Mouse (Mus musculus) hindbrain, embryonic 15.5 days (tissue): ENCODE results near the gene Syncrip. TPM values are rescaled to one million over a fixed set of nuclear protein-coding genes. Genes with fewer than 3 reads are reported as not detected.

Experiments
- ATAC-seq: fragments of 200-750 bp; cut with Nextera tagmentation; 2 replicates; pipeline ENCODE4 v1.8.0; 2017; ENCODE audit warnings: low read depth, moderate number of reproducible peaks, moderate TSS enrichment; ENCODE audit not compliant: low FRiP score
- H3K27ac ChIP-seq: fragments of 300-500 bp; sonication (generic); replicated peaks from 2 replicates; pipeline ENCODE4 v1.5.1; 2015; ENCODE audit warnings: mild to moderate bottlenecking, inconsistent platforms
- H3K27me3 ChIP-seq: fragments of 300-500 bp; sonication (generic); 2 replicates; pipeline ENCODE4 v1.6.1; 2015; ENCODE audit warnings: control low read depth, inconsistent platforms
- H3K36me3 ChIP-seq: fragments of 300-500 bp; sonication (generic); 2 replicates; pipeline ENCODE4 v1.6.1; 2015; ENCODE audit warnings: control low read depth, inconsistent platforms
- H3K4me1 ChIP-seq: fragments of 300-500 bp; sonication (generic); replicated peaks from 2 replicates; pipeline ENCODE4 v1.6.1; 2015; ENCODE audit warnings: control low read depth, inconsistent platforms
- H3K4me2 ChIP-seq: fragments of 300-500 bp; sonication (generic); 2 replicates; pipeline ENCODE4 v1.6.1; 2015; ENCODE audit warnings: moderate library complexity, mild to moderate bottlenecking, inconsistent platforms
- H3K4me3 ChIP-seq: fragments of 300-500 bp; sonication (generic); 2 replicates; pipeline ENCODE4 v1.5.1; 2015; ENCODE audit warnings: mild to moderate bottlenecking, inconsistent platforms
- H3K9ac ChIP-seq: fragments of 300-500 bp; sonication (generic); 2 replicates; pipeline ENCODE4 v1.6.1; 2015; ENCODE audit warnings: inconsistent platforms
- H3K9me3 ChIP-seq: fragments of 300-500 bp; sonication (generic); 2 replicates; pipeline ENCODE4 v1.6.1; 2016; ENCODE audit warnings: control low read depth, inconsistent platforms
- WGBS: fragments of 180-500 bp; shearing (Covaris S2); methylation state at CpG from one replicate; pipeline ENCODE4 v1.1.7; 2015; 5-methylcytosine and 5-hydroxymethylcytosine counted together
- polyA plus RNA-seq: library from polyadenylated mRNA; unstranded; fragments of >200 nt; fragmentation: Nextera tagmentation; extraction: Ambion mirVana; gene quantifications from 2 replicates; pipeline ENCODE4 v1.2.1, GENCODE M21; 2015

Syncrip gene
- polyA plus RNA-seq, 1 experiment from 2014 or later: 71.2 TPM

DNA sequence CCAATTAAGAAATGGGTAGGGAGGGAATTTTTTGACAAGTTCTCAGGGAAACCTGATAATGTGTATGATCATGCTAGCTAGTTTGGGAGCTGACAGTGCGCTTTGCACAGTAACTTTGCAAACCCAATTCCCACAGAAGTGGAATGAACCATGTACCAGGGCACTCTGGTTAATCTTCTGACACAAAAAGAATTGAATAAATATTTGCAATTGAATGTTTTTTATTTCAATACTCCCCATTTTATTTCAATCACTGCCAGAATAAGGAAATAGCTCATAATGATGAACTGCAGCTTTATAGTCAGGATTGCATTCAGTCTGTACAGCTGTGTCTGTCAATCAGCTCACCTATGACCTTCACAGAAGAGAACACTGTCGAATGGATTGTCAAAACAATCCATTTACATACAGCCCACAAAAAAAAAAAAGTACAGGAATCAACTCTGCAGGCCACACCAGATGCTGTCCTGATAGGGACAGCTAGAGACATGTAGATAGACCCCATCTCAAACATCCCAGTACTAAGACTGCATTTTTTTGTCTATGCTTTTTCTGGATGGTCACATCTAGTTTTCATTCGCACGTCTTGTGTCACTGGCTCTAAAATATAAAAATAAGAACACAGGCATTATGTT lies 38.6 kb upstream of the Syncrip start:
- no peak for ATAC-seq
- 27% methylated on average over 4 of the region's 4 CpGs for WGBS
- Histone ChIP-seq H3K9ac (peak overlapping the region; percentile 97), H3K27me3 (no peaks in the 10 kb centered on the region), H3K4me1 (peaks cover 31% of the 10 kb centered on the region), H3K9me3 (no peaks in the 10 kb centered on the region), H3K4me3 (peak overlapping the region; percentile 83), H3K4me2 (peak overlapping the region; percentile 71), H3K27ac (0 out of 2 replicates have a peak overlapping the region, but pooled peaks have one; percentile 96), H3K36me3 (peaks cover 13% of the 10 kb centered on the region; the same call in 1 of the 2 replicates)

GRCm38 (mm10) chr9:88520122-88520848 lies 37.9 kb upstream of the Syncrip start:
- ATAC-seq: no peak
- Histone ChIP-seq H3K4me3 (peak overlapping the region; percentile 83), H3K9me3 (no peaks in the 10 kb centered on the region), H3K27me3 (no peaks in the 10 kb centered on the region), H3K4me2 (peak overlapping the region; percentile 71), H3K36me3 (peaks cover 13% of the 10 kb centered on the region; the same call in 1 of the 2 replicates), H3K9ac (peak overlapping the region; percentile 97), H3K27ac (no peak overlapping the region), H3K4me1 (peaks cover 31% of the 10 kb centered on the region)
- 33% methylated on average over 2 of the region's 2 CpGs for WGBS

GRCm38 (mm10) chr9:88519390-88520121 lies 37.2 kb upstream of the Syncrip start:
- peak overlapping the region; percentile 71; the same call in 1 of the 2 replicates for H3K4me2 ChIP-seq
- no peak overlapping the region for H3K4me3 ChIP-seq

GRCm38 (mm10) chr9:88516361-88516995 lies 34.1 kb upstream of the Syncrip start:
- Histone ChIP-seq H3K36me3 (peaks cover 13% of the 10 kb centered on the region; the same call in 1 of the 2 replicates), H3K4me2 (no peak overlapping the region), H3K27me3 (no peaks in the 10 kb centered on the region), H3K4me3 (no peak overlapping the region), H3K4me1 (peaks cover 26% of the 10 kb centered on the region), H3K9ac (no peak overlapping the region), H3K27ac (no peak overlapping the region), H3K9me3 (no peaks in the 10 kb centered on the region)
- 94% methylated on average over 3 of the region's 3 CpGs for WGBS
- ATAC-seq: no peak

More at GRCm38 (mm10) chr9:88519390-88520121, 37.2 kb upstream of the Syncrip start:
- Histone ChIP-seq H3K36me3 (peaks cover 13% of the 10 kb centered on the region; the same call in 1 of the 2 replicates), H3K27me3 (no peaks in the 10 kb centered on the region), H3K27ac (no peak overlapping the region), H3K9me3 (no peaks in the 10 kb centered on the region), H3K9ac (no peak overlapping the region), H3K4me1 (peaks cover 31% of the 10 kb centered on the region)
- ATAC-seq: no peak

GRCm38 (mm10) chr9:88515546-88515945 lies 33.2 kb upstream of the Syncrip start:
- no peak overlapping the region for H3K4me3 ChIP-seq
- H3K27ac ChIP-seq: no peak overlapping the region
- WGBS: 87% methylated on average over 1 of the region's 1 CpGs
- H3K36me3 ChIP-seq: peaks cover 6% of the 10 kb centered on the region; the same call in 1 of the 2 replicates
- ATAC-seq: no peak
- no peaks in the 10 kb centered on the region for H3K27me3 ChIP-seq
- H3K4me1 ChIP-seq: peaks cover 19% of the 10 kb centered on the region
- H3K4me2 ChIP-seq: no peak overlapping the region
- H3K9me3 ChIP-seq: no peaks in the 10 kb centered on the region
- no peak overlapping the region for H3K9ac ChIP-seq

GRCm38 (mm10) chr9:88501846-88502245 lies 19.5 kb upstream of the Syncrip start:
- H3K27ac ChIP-seq: no peak overlapping the region
- H3K4me1 ChIP-seq: no peaks in the 10 kb centered on the region
- no peaks in the 10 kb centered on the region for H3K9me3 ChIP-seq
- H3K27me3 ChIP-seq: no peaks in the 10 kb centered on the region
- WGBS: 93% methylated on average over 6 of the region's 6 CpGs
- H3K36me3 ChIP-seq: no peaks in the 10 kb centered on the region
- ATAC-seq: no peak
- no peak overlapping the region for H3K4me2 ChIP-seq
- no peak overlapping the region for H3K4me3 ChIP-seq
- no peak overlapping the region for H3K9ac ChIP-seq

DNA sequence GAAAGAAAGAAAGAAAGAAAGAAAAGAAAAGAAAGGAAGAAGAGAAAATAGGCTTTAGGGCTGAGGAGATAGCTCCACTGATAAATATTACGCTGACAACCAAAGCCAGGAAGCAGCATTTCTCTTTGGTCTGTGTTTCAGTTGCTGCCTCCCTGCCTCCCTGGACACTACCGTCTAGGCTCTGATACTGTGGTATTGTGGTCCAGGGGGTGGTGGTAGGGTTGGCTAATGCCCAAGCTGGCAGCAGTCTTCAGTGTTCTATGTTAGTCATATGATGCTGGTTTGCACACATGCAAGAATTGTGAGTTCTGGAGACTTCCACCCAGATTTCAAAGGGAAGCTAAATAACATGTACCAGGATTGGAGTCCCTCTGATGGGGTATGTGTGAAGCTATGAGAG lies 17.7 kb upstream of the Syncrip start:
- ATAC-seq: no peak
- H3K27me3 ChIP-seq: no peaks in the 10 kb centered on the region
- no peaks in the 10 kb centered on the region for H3K36me3 ChIP-seq
- H3K27ac ChIP-seq: no peak overlapping the region
- WGBS: 82% methylated on average over 2 of the region's 2 CpGs
- H3K4me1 ChIP-seq: no peaks in the 10 kb centered on the region
- H3K4me3 ChIP-seq: no peak overlapping the region
- no peaks in the 10 kb centered on the region for H3K9me3 ChIP-seq
- H3K9ac ChIP-seq: no peak overlapping the region
- H3K4me2 ChIP-seq: no peak overlapping the region

DNA sequence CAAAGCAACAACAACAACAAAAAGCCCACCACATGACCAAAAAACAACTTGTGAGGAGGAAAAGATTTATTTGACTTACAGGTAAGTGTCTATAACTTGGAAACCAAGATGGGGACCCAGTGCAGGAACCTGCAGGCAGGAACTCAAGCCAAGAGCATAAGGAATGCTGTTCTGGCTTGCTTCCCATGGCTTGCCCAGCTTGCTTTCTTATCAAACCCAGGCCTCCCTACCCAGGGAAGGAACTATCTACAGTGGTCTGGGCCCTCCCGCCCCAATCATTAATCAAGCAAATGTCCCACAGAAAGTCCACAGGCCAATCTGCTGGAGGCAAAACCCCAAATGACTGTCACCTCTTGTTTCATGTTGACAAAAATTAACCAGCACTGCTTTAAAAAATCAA lies 10.1 kb upstream of the Syncrip start:
- Histone ChIP-seq H3K36me3 (no peaks in the 10 kb centered on the region), H3K4me2 (no peak overlapping the region), H3K4me1 (no peaks in the 10 kb centered on the region), H3K9me3 (no peaks in the 10 kb centered on the region), H3K27ac (no peak overlapping the region), H3K27me3 (no peaks in the 10 kb centered on the region), H3K9ac (no peak overlapping the region), H3K4me3 (no peak overlapping the region)
- WGBS: 89% methylated on average over 1 of the region's 1 CpGs
- no peak for ATAC-seq

DNA sequence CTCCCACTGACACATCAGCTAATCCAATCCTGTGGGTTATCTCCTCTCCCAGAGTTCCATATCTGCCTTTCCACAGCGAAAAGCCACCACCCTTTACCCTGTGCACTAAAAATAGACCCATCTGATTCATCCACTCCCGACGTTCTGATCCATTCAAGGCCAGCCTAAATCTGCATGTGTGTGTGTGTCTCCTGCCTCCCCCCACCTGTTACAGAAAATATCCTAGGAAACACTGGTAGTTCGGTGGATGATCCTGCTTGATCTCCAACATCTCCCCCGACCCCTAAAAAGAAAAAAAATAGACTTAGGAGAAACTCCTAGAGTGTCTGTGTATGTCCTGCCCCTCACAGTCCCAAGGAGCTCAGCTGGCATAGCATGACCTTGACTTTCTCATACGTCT lies 2.2 kb upstream of the Syncrip start:
- H3K36me3 ChIP-seq: no peaks in the 10 kb centered on the region

GRCm38 (mm10) chr9:88482829-88483396 lies 539 bp upstream of the Syncrip start:
- Histone ChIP-seq H3K9ac (peak overlapping the region; percentile 82), H3K4me1 (peaks cover 31% of the 10 kb centered on the region), H3K4me3 (peak overlapping the region; percentile 93), H3K9me3 (no peaks in the 10 kb centered on the region), H3K27me3 (no peaks in the 10 kb centered on the region), H3K4me2 (peak overlapping the region; percentile 70), H3K36me3 (no peaks in the 10 kb centered on the region), H3K27ac (peak overlapping the region; percentile 100)
- under 1% methylated on average over 32 of the region's 52 CpGs for WGBS
- ATAC-seq: no peak

More for the DNA sequence above, 2.2 kb upstream of the Syncrip start:
- Histone ChIP-seq H3K27me3 (no peaks in the 10 kb centered on the region), H3K9ac (no peak overlapping the region), H3K27ac (no peak overlapping the region), H3K9me3 (no peaks in the 10 kb centered on the region), H3K4me3 (no peak overlapping the region), H3K4me1 (peaks cover 19% of the 10 kb centered on the region), H3K4me2 (no peak overlapping the region)
- no peak for ATAC-seq
- WGBS: 53% methylated on average over 6 of the region's 6 CpGs

DNA sequence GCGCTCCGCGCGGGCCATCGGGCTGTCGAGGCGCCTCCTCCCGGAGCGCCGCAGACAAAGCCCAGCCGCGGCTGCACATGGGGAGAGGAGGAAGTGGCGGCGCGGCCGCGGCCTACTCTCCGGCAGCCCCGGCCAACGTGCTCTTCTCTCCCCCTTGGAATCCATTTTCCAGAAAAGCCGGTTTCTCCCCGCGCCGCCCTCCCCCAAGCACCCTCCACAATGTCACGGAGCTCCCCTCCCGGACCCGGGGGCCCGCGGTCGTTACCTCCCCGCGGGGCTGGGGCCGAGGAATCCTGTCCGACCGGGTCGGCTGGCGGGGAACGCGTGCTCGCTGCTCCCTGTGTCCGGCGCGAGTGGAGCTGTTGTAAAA lies 598 bp downstream of the Syncrip start:
- Histone ChIP-seq H3K9ac (peak overlapping the region; percentile 98), H3K27ac (peak overlapping the region; percentile 100), H3K36me3 (peaks cover 7% of the 10 kb centered on the region), H3K9me3 (no peaks in the 10 kb centered on the region), H3K4me1 (peaks cover 34% of the 10 kb centered on the region), H3K27me3 (no peaks in the 10 kb centered on the region), H3K4me2 (peak overlapping the region; percentile 64), H3K4me3 (peak overlapping the region; percentile 93)
- ATAC-seq: peak; percentile 43
- WGBS: 0% methylated on average over 30 of the region's 43 CpGs
